Comparison of ENCODE assay signal across 28 mouse cellular contexts in genomic region chr9:84555237-84555636, GRCm38 (mm10).
DNase-seq lines count a peak whose midpoint lies in the region; ATAC-seq and TF ChIP-seq lines count a peak whose summit lies in the region.
"Had no signal": no experiment of that assay in that cellular context is flagged by ENCODE, and none has a peak within 500 bp of the region (broad histone marks: within the 10 kb centered on the region; RNA-seq: fewer than 3 reads in every experiment).

No protein-coding gene starts in this region.

- WGBS in heart, adult 2 months = 39% methylated on average over 2 of the region's 2 CpGs
- WGBS in kidney, postnatal 0 days = 18% methylated on average over 2 of the region's 2 CpGs
- 17% methylated on average over 2 of the region's 2 CpGs for WGBS in lung, embryonic 14.5 days
- WGBS in lung, adult 2 months = 44% methylated on average over 2 of the region's 2 CpGs
- WGBS in stomach, embryonic 16.5 days = 22% methylated on average over 2 of the region's 2 CpGs

- no peak for TF ChIP-seq CTCF in heart, adult 2 months (IDR thresholded peaks at IDR 0.05)
- TF ChIP-seq CTCF in kidney, postnatal 0 days (IDR thresholded peaks at IDR 0.05; ENCODE audit: low read depth) = no peak
- no peak for TF ChIP-seq CTCF in lung, embryonic 14.5 days (IDR thresholded peaks at IDR 0.05; ENCODE audit: low read depth)
- no peak for TF ChIP-seq CTCF in lung, adult 2 months (IDR thresholded peaks at IDR 0.05; ENCODE audit: insufficient read depth, low read length)

- no peak for TF ChIP-seq EP300 in heart, adult 2 months (IDR thresholded peaks at IDR 0.05; ENCODE audit: insufficient read depth, low read depth, low read length)

- H3K27me3 ChIP-seq in heart, adult 2 months (ENCODE audit: control insufficient read depth, insufficient read depth, low read length) = no peaks in the 10 kb centered on the region
- H3K27me3 ChIP-seq in kidney, postnatal 0 days (ENCODE audit: insufficient read depth, low read length) = no peaks in the 10 kb centered on the region
- H3K27me3 ChIP-seq in lung, embryonic 14.5 days (ENCODE audit: insufficient read depth, low read length) = no peaks in the 10 kb centered on the region
- H3K27me3 ChIP-seq in stomach, embryonic 16.5 days (ENCODE audit: control insufficient read depth, insufficient read depth, low read length) = no peaks in the 10 kb centered on the region
- H3K27me3 ChIP-seq: forebrain, embryonic 15.5 days; heart, embryonic 12.5 days; limb, embryonic 12.5 days; megakaryocyte, embryonic 14.5 days; midbrain, embryonic 12.5 days; neural tube, embryonic 13.5 days had no signal

- H3K9me3 ChIP-seq in kidney, postnatal 0 days (replicated peaks; ENCODE audit: low read length) = no peaks in the 10 kb centered on the region
- no peaks in the 10 kb centered on the region for H3K9me3 ChIP-seq in lung, embryonic 14.5 days (ENCODE audit: low read depth, low read length)
- H3K9me3 ChIP-seq in stomach, embryonic 16.5 days (replicated peaks; ENCODE audit: control insufficient read depth, low read length) = no peaks in the 10 kb centered on the region
- H3K9me3 ChIP-seq: forebrain, embryonic 15.5 days; G1E; heart, embryonic 12.5 days; hindbrain, embryonic 10.5 days; limb, embryonic 12.5 days; midbrain, embryonic 12.5 days; neural tube, embryonic 13.5 days had no signal

- TF ChIP-seq POLR2A in heart, adult 2 months (IDR thresholded peaks at IDR 0.05; ENCODE audit: insufficient read depth, low read depth, low read length) = no peak
- TF ChIP-seq POLR2A in lung, adult 2 months (IDR thresholded peaks at IDR 0.05; ENCODE audit: borderline replicate concordance, extremely low read depth, low read depth, low read length) = no peak

- H3K4me3 ChIP-seq in heart, adult 2 months = no peak overlapping the region
- no peak overlapping the region for H3K4me3 ChIP-seq in kidney, postnatal 0 days (replicated peaks; ENCODE audit: low read depth, low read length)
- no peak overlapping the region for H3K4me3 ChIP-seq in lung, embryonic 14.5 days (ENCODE audit: low read depth, low read length)
- H3K4me3 ChIP-seq in lung, adult 2 months (replicated peaks; ENCODE audit: extremely low read depth, low read depth, low read length) = no peak overlapping the region
- no peak overlapping the region for H3K4me3 ChIP-seq in stomach, embryonic 16.5 days (replicated peaks; ENCODE audit: low read length)
- H3K4me3 ChIP-seq: forebrain, embryonic 15.5 days; heart, embryonic 12.5 days; hindbrain, embryonic 10.5 days; limb, embryonic 12.5 days; megakaryocyte, embryonic 14.5 days; midbrain, embryonic 12.5 days; neural tube, embryonic 13.5 days had no signal

- H3K27ac ChIP-seq in heart, adult 2 months = no peak overlapping the region
- no peak overlapping the region for H3K27ac ChIP-seq in kidney, postnatal 0 days
- H3K27ac ChIP-seq in lung, embryonic 14.5 days (ENCODE audit: low read depth) = no peak overlapping the region
- H3K27ac ChIP-seq in stomach, embryonic 16.5 days (ENCODE audit: low read length) = no peak overlapping the region
- H3K27ac ChIP-seq: forebrain, embryonic 15.5 days; hindbrain, embryonic 10.5 days; limb, embryonic 12.5 days; midbrain, embryonic 12.5 days; neural tube, embryonic 13.5 days had no signal

- H3K9ac ChIP-seq in heart, adult 2 months (ENCODE audit: low read depth, low read length) = no peak overlapping the region
- no peak overlapping the region for H3K9ac ChIP-seq in kidney, postnatal 0 days (ENCODE audit: low read depth, low read length)
- H3K9ac ChIP-seq in lung, embryonic 14.5 days = no peak overlapping the region
- H3K9ac ChIP-seq in stomach, embryonic 16.5 days (ENCODE audit: low read length) = no peak overlapping the region
- H3K9ac ChIP-seq: forebrain, embryonic 15.5 days; heart, embryonic 12.5 days; limb, embryonic 12.5 days; midbrain, embryonic 12.5 days; neural tube, embryonic 13.5 days had no signal

- no peaks in the 10 kb centered on the region for H3K79me2 ChIP-seq in heart, adult 2 months (replicated peaks; ENCODE audit: control insufficient read depth, insufficient read depth, low read length)

- H3K36me3 ChIP-seq in heart, adult 2 months (ENCODE audit: control insufficient read depth, insufficient read depth, low read length) = no peaks in the 10 kb centered on the region
- no peaks in the 10 kb centered on the region for H3K36me3 ChIP-seq in kidney, postnatal 0 days (ENCODE audit: insufficient read depth, low read length)
- no peaks in the 10 kb centered on the region for H3K36me3 ChIP-seq in lung, embryonic 14.5 days (ENCODE audit: insufficient read depth)
- H3K36me3 ChIP-seq in stomach, embryonic 16.5 days (ENCODE audit: control insufficient read depth, insufficient read depth, low read length) = no peaks in the 10 kb centered on the region
- H3K36me3 ChIP-seq: forebrain, embryonic 15.5 days; G1E; heart, embryonic 12.5 days; hindbrain, embryonic 10.5 days; limb, embryonic 12.5 days; midbrain, embryonic 12.5 days; neural tube, embryonic 13.5 days had no signal

- H3K4me1 ChIP-seq in heart, adult 2 months (ENCODE audit: control insufficient read depth, insufficient read depth, low read length) = no peaks in the 10 kb centered on the region
- no peaks in the 10 kb centered on the region for H3K4me1 ChIP-seq in kidney, postnatal 0 days (replicated peaks; ENCODE audit: insufficient read depth, low read length)
- H3K4me1 ChIP-seq in lung, embryonic 14.5 days (ENCODE audit: insufficient read depth) = no peaks in the 10 kb centered on the region
- no peaks in the 10 kb centered on the region for H3K4me1 ChIP-seq in lung, adult 2 months (ENCODE audit: control insufficient read depth, insufficient read depth, low read length)
- no peaks in the 10 kb centered on the region for H3K4me1 ChIP-seq in stomach, embryonic 16.5 days (ENCODE audit: control insufficient read depth, insufficient read depth, low read length)
- H3K4me1 ChIP-seq: forebrain, embryonic 15.5 days; heart, embryonic 12.5 days; hindbrain, embryonic 10.5 days; megakaryocyte, embryonic 14.5 days; midbrain, embryonic 12.5 days had no signal

- intact Hi-C loops in heart, postnatal 10 days (cut with DNase I) = no loop called here
- intact Hi-C loops in heart, adult 2 months (cut with DNase I) = no loop called here

- ATAC-seq in kidney, postnatal 0 days (replicated peaks; ENCODE audit: low FRiP score, low read depth) = 0 out of 2 replicates have a peak, but pooled peaks have one; percentile 46
- no peak for ATAC-seq in lung, embryonic 14.5 days (ENCODE audit: insufficient read depth)
- peak; percentile 50; the same call in 1 of the 2 replicates for ATAC-seq in stomach, embryonic 16.5 days (ENCODE audit: insufficient read depth, low FRiP score)
- ATAC-seq: forebrain, embryonic 15.5 days; hindbrain, embryonic 16.5 days; lung, postnatal 0 days had no signal

- peak; percentile 6 to 15 for DNase-seq in heart, postnatal 10 days
- DNase-seq in heart, adult 2 months = no peak
- DNase-seq in kidney, postnatal 0 days (ENCODE audit: low spot score) = peak; percentile 73
- DNase-seq in kidney, adult 11 months = no peak
- DNase-seq in lung, embryonic 14.5 days = peak; percentile 5
- no peak for DNase-seq in lung, adult 2 months
- no peak for DNase-seq in left cerebral cortex, adult 18-20 months (ENCODE audit: low spot score in 2 of 2)
- DNase-seq: adrenal gland, adult 8-10 months; cerebellum, adult 2 months; cerebellum, postnatal 25 days; gastrocnemius, postnatal 25 days; heart, adult 11 months; layer of hippocampus, adult 9-11 months; lung, postnatal 4 days; right cerebral cortex, postnatal 4 days; thymus, postnatal 14 days had no signal

- H3K4me2 ChIP-seq in kidney, postnatal 0 days (ENCODE audit: low read length) = no peak overlapping the region
- H3K4me2 ChIP-seq in lung, embryonic 14.5 days = no peak overlapping the region
- no peak overlapping the region for H3K4me2 ChIP-seq in stomach, embryonic 16.5 days (ENCODE audit: low read depth, low read length)
- H3K4me2 ChIP-seq: forebrain, embryonic 15.5 days; heart, embryonic 12.5 days; liver, embryonic 11.5 days; midbrain, embryonic 12.5 days; neural tube, embryonic 13.5 days had no signal

Comparison
In these comparisons a context has a peak if more than half of its experiments do, and no peak if none do; other contexts are left out.
1. DNase-seq: peak in heart, postnatal 10 days (2 of 2), kidney, postnatal 0 days (single experiment) and lung, embryonic 14.5 days (single experiment); none in heart, adult 2 months (0 of 2), kidney, adult 11 months (single experiment), lung, adult 2 months (single experiment) and left cerebral cortex, adult 18-20 months (0 of 2).